In the genomic region with DNA sequence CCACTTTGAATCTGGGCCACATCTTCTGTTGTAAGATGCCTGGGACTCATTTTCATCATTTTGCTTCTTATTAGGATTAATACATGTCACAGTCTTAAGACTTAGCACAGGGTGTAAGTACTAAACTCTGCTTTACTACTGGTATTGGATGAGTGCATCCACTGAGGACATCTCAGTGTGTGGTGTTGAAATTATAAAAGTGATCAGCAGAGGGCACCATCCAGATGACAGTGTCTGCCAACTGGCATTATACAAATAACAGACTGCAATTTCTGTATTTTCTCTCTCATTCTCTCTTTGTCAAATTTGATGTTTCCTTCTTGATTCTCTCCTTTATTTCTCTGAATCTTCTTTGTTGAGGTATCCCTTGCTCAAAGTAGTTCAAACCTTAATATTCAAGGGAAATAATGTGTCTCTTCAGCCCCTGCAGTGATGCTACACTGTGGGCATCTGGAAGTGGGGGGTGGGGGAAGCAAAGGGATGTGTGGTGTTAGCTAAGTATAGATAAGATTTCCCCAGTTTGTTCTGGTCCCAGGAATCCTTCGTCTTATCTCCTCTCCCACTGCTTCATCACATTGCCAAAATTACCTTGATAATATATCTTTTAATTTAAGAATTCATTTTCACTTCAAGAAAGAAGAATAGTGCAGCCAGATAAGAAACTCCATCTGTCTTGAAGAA, we compare ENCODE assay signal across 9 mouse cellular contexts.
DNase-seq lines count a peak whose midpoint lies in the region; ATAC-seq and TF ChIP-seq lines count a peak whose summit lies in the region.
"Had no signal": no experiment of that assay in that cellular context is flagged by ENCODE, and none has a peak within 500 bp of the region (broad histone marks: within the 10 kb centered on the region; RNA-seq: fewer than 3 reads in every experiment).

No protein-coding gene starts in this region.

- intact Hi-C loops in gastrocnemius, adult 2 months (cut with DNase I) = loop anchor here (2.0 kb wide), 1 partner anchor 123 kb away; no protein-coding TSS in a partner anchor

- DNase-seq in gastrocnemius, adult 2 months = peak; percentile 21
- DNase-seq in gastrocnemius, postnatal 4 days (ENCODE audit: low spot score in 2 of 2) = no peak
- peak; percentile 46 for DNase-seq in right cerebral cortex, adult 18-20 months
- no peak for DNase-seq in right cerebral cortex, postnatal 25 days
- DNase-seq in cerebellum, adult 8-10 months = peak; percentile 45
- DNase-seq in layer of hippocampus, adult 9-10 months (ENCODE audit: low spot score) = peak; percentile 76
- DNase-seq in naive thymus-derived CD4-positive, alpha-beta T cell, adult 2 months (ENCODE audit: low read depth) = peak; percentile 13

- no peak for ATAC-seq in monocyte, adult 5-6 weeks (replicated peaks; ENCODE audit: insufficient number of reproducible peaks, low FRiP score, low TSS enrichment, poor library complexity, severe bottlenecking)

- no peak overlapping the region for H3K4me3 ChIP-seq in gastrocnemius, adult 2 months
- H3K4me3 ChIP-seq: megakaryocyte, embryonic 14.5 days had no signal

- peak; percentile 71 for TF ChIP-seq CTCF in gastrocnemius, adult 2 months (IDR thresholded peaks at IDR 0.05)

- no peak overlapping the region for H3K27ac ChIP-seq in gastrocnemius, adult 2 months

Comparison
In these comparisons a context has a peak if more than half of its experiments do, and no peak if none do; other contexts are left out.
1. DNase-seq: peak in gastrocnemius, adult 2 months (single experiment), right cerebral cortex, adult 18-20 months (single experiment), cerebellum, adult 8-10 months (single experiment), layer of hippocampus, adult 9-10 months (single experiment) and naive thymus-derived CD4-positive, alpha-beta T cell, adult 2 months (single experiment); none in gastrocnemius, postnatal 4 days (0 of 2) and right cerebral cortex, postnatal 25 days (single experiment).